Mouse (Mus musculus): ENCODE results near the gene Ccdc85b.
"Not testable (repeated sequence)": the region's sequence is repeated elsewhere in the genome, so short reads cannot be mapped to it uniquely, and the experiment has no call there.

Ccdc85b gene

GRCm38 (mm10) chr19:5457746-5458442 is at the start of gene Ccdc85b:
TSS of gene Ccdc85b (minus strand) at chr19:5457894.
- in situ Hi-C loops (cut with MboI; ENCODE audit: low pct_unique_long_range_greater_than_20kb in 1 of 2, low sequenced_read_pairs in 2 of 2, unreplicated experiment in 1 of 2) = no loop called here

GRCm38 (mm10) chr19:5503687-5504086 is 46.0 kb upstream of the Ccdc85b start, which contains the start of gene 1700020D05Rik:
TSS of gene 1700020D05Rik (minus strand) at chr19:5503787.
- in situ Hi-C loops (cut with MboI; ENCODE audit: low pct_unique_long_range_greater_than_20kb in 1 of 2, low sequenced_read_pairs in 2 of 2, unreplicated experiment in 1 of 2) = no loop called here

GRCm38 (mm10) chr19:5500330-5500875 is 42.7 kb upstream of the Ccdc85b start:
- in situ Hi-C loops (cut with MboI; ENCODE audit: low pct_unique_long_range_greater_than_20kb in 1 of 2, low sequenced_read_pairs in 2 of 2, unreplicated experiment in 1 of 2) = no loop called here

- in situ Hi-C loops (cut with MboI; ENCODE audit: low pct_unique_long_range_greater_than_20kb in 1 of 2, low sequenced_read_pairs in 2 of 2, unreplicated experiment in 1 of 2) = no loop called here
Measured at GRCm38 (mm10) chr19:5496052-5496370, 38.3 kb upstream of the Ccdc85b start.

DNA sequence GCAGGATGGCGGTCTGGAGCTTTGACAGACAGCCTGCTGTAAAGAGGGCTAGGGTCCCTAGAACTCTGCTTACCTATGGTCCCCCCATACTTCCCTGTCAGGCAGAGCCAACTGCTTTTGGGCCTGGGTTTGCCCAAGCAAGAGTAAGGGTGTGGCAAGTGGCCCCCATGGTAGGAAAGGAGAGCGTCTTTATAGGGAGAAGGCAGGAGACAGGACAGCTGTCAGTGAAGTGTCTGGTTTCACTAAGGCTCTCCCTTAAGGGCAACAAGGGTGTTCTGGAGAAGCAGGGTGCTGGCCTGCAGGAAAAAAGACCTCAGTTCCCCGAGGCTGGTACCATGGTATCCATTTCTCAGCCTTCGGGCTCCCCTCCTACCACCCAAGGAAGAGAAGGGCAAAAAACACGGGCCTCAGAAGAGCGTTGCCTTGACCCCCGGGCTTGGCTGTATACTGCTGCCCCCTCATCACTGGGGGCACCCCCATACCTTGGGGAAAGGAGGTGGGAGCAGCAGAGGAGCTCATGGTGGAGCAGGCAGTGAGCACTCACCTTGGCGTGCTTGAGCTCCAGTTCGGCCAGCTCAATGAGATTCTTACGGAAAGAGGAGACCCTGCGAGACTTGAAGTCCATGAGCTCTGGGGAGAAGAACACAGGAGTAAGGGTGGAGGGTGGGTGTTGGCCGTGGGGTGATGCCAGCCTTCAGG is 37.8 kb upstream of the Ccdc85b start:
- in situ Hi-C loops (cut with MboI; ENCODE audit: low pct_unique_long_range_greater_than_20kb in 1 of 2, low sequenced_read_pairs in 2 of 2, unreplicated experiment in 1 of 2) = no loop called here

GRCm38 (mm10) chr19:5494314-5494713 is 36.6 kb upstream of the Ccdc85b start:
- in situ Hi-C loops (cut with MboI; ENCODE audit: low pct_unique_long_range_greater_than_20kb in 1 of 2, low sequenced_read_pairs in 2 of 2, unreplicated experiment in 1 of 2) = no loop called here

GRCm38 (mm10) chr19:5493301-5493721 is 35.6 kb upstream of the Ccdc85b start:
- in situ Hi-C loops (cut with MboI; ENCODE audit: low pct_unique_long_range_greater_than_20kb in 1 of 2, low sequenced_read_pairs in 2 of 2, unreplicated experiment in 1 of 2) = not testable (repeated sequence)

GRCm38 (mm10) chr19:5492641-5493040 is 34.9 kb upstream of the Ccdc85b start:
- in situ Hi-C loops (cut with MboI; ENCODE audit: low pct_unique_long_range_greater_than_20kb in 1 of 2, low sequenced_read_pairs in 2 of 2, unreplicated experiment in 1 of 2) = no loop called here

DNA sequence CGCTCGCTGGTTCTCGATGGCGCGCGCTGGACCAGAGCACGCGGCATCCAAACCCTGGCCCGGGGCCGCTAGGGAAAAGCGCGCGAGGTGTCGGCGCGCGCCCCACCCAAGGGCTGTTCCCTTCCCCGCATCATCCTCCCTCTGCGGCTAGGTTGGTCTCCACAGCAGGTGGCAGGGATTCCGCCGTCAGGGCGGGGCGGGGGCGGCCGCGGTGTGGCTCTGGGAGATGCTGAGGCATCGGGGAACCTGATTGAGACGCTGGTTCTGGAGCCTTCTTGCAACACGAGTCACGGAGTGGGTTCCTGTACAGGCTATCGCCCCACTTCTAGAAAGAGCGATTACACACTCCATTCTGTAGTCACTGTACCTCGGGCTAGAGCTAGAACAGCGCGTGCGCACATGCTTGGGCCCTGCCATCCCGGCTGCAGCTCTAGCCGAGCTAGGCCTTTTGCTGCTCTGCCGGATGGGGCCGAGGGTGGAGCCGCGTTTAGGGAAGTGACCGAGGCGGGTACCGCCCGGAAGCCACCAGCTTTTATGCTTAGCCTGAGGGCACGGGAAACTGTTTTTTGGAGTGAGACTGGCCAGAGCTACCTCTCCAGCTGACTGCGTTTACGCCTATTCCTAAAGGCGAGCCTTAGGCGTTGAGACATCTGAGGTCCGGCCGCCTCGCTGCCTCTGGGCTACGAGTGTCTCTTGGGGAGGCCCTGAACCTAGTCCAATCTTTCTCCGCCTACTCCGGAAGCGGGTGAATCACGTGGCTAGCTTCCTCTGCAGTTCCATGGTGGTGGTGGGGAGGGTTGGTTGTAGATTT is 33.4 kb upstream of the Ccdc85b start:
- in situ Hi-C loops (cut with MboI; ENCODE audit: low pct_unique_long_range_greater_than_20kb in 1 of 2, low sequenced_read_pairs in 2 of 2, unreplicated experiment in 1 of 2) = no loop called here

DNA sequence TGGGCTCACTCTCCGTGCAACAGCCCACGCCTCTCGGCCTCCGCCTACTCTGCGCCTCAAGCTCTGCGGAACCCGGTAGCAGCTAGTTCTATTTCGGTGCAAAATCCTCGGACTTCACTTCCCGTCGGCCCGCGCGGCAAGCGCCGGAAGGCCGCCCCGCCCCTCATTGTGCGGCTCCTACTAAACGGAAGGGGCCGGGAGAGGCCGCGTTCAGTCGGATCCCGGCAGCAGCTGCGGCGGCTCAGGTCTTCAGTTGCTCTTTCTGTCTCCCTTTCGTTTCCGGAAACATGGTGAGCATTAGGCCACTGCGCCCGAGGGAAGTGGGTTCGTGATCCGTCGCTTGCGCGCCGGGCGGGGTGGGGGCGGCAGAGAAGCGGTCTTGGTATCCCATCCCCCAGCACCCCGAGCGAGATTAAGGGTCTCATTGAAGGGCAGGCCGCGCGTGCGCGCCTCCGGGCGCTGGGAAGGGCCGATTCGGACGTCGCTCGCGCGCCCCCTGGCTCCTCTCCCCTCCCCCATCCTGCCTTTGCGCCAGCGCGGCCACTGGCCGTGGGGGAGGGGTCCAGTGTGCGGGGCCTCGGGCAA is 32.7 kb upstream of the Ccdc85b start, which contains the start of gene Cfl1:
Gene Cfl1, plus strand, starts transcription at position 143 of the 585 bp plus-strand sequence.
- in situ Hi-C loops (cut with MboI; ENCODE audit: low pct_unique_long_range_greater_than_20kb in 1 of 2, low sequenced_read_pairs in 2 of 2, unreplicated experiment in 1 of 2) = no loop called here

GRCm38 (mm10) chr19:5489721-5490120 is 32.0 kb upstream of the Ccdc85b start:
- in situ Hi-C loops (cut with MboI; ENCODE audit: low pct_unique_long_range_greater_than_20kb in 1 of 2, low sequenced_read_pairs in 2 of 2, unreplicated experiment in 1 of 2) = not testable (repeated sequence)

- in situ Hi-C loops (cut with MboI; ENCODE audit: low pct_unique_long_range_greater_than_20kb in 1 of 2, low sequenced_read_pairs in 2 of 2, unreplicated experiment in 1 of 2) = no loop called here
Measured at GRCm38 (mm10) chr19:5488878-5489571, 31.3 kb upstream of the Ccdc85b start.

DNA sequence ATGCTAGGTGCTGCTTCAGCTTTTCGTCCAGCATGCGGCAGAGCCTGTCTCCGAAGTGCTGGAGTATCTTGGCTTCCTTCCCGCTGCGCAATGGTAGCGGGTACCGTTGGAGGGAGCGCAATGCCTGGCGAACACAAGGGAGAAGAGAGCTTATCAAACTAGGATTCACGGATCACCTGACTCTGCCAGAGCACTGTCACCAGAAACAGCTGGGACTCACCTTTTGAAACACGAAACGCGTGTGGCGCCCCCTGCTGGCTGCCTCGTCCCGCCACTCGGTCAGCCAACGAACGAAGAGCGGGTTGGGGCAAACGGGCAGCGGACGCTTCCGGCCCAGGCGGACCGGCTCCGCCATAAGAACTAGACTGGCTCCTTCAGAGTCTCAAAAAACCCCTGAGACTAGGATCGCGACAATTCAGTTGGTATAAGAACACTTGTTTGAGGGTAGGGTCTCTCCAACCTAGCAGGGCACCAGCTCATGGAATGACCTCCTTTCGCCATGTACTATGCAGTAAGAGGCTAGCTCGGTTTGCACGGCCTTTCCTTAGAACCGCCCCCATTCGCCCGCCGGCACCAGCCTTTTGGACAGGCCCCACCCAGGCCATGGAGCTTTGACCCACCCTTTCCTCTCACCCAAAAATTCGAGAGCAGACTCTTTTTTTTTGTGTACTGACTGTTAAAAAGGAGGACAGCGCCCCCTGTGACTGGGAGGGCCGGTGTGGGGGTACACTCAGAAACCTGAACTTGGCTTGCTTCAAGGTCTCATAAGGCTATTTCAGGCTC is 30.3 kb upstream of the Ccdc85b start, which contains the start of gene Mus81:
Gene Mus81, minus strand, starts transcription at position 635 of the 783 bp plus-strand sequence.
- in situ Hi-C loops (cut with MboI; ENCODE audit: low pct_unique_long_range_greater_than_20kb in 1 of 2, low sequenced_read_pairs in 2 of 2, unreplicated experiment in 1 of 2) = no loop called here

GRCm38 (mm10) chr19:5486771-5487170 is 29.1 kb upstream of the Ccdc85b start:
- in situ Hi-C loops (cut with MboI; ENCODE audit: low pct_unique_long_range_greater_than_20kb in 1 of 2, low sequenced_read_pairs in 2 of 2, unreplicated experiment in 1 of 2) = no loop called here

- in situ Hi-C loops (cut with MboI; ENCODE audit: low pct_unique_long_range_greater_than_20kb in 1 of 2, low sequenced_read_pairs in 2 of 2, unreplicated experiment in 1 of 2) = no loop called here
Measured at GRCm38 (mm10) chr19:5486286-5486685, 28.6 kb upstream of the Ccdc85b start.

- in situ Hi-C loops (cut with MboI; ENCODE audit: low pct_unique_long_range_greater_than_20kb in 1 of 2, low sequenced_read_pairs in 2 of 2, unreplicated experiment in 1 of 2) = no loop called here
Measured at GRCm38 (mm10) chr19:5485821-5486220, 28.1 kb upstream of the Ccdc85b start.

DNA sequence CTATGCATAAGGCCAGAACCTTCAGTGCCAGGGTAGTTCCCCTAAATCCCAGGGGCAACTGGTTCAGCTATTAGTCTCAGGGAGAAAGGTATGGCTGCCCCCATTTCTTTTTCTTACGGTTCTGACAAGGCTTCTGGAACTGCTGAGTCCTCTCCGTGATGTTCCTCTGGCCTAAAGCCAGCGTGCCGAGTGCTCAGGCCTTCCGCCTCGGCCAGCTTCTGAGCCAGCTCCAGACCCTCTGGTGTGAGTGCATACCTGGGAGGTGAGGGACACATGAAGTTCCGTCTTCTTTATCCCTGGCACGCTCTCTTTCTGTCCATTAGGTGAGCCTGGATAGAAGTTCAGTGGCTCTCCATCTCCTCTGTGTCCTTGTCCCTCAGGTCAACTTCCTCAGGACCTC is 27.7 kb upstream of the Ccdc85b start:
- in situ Hi-C loops (cut with MboI; ENCODE audit: low pct_unique_long_range_greater_than_20kb in 1 of 2, low sequenced_read_pairs in 2 of 2, unreplicated experiment in 1 of 2) = no loop called here
